Mouse (Mus musculus) liver, embryonic 14.5 days (tissue): ENCODE data around the gene Smyd3.

ENCODE experiments used
- CTCF ChIP-seq: IDR thresholded peaks from 2 replicates; pipeline ENCODE4 v1.5.1; 2016; ENCODE audit warnings: antibody characterized with exemption, low read depth, control low read depth
- EP300 ChIP-seq: IDR thresholded peaks from 2 replicates; pipeline ENCODE4 v1.6.1; 2016; ENCODE audit warnings: antibody characterized with exemption, low read depth

GRCm38 (mm10) chr1:179190837-179191236 lies 327.0 kb downstream of the Smyd3 start:
- TF ChIP-seq EP300, result no peak
- no peak for TF ChIP-seq CTCF
